Mouse (Mus musculus) hindbrain, embryonic 13.5 days (tissue): ENCODE results near the gene Ptpn22. TPM values are rescaled to one million over a fixed set of nuclear protein-coding genes. Genes with fewer than 3 reads are reported as not detected.
"Not testable (repeated sequence)": the region's sequence is repeated elsewhere in the genome, so short reads cannot be mapped to it uniquely, and the experiment has no call there.

Experiments used
- ATAC-seq: fragments of 200-750 bp; cut with Nextera tagmentation; 2 replicates; pipeline ENCODE4 v1.8.0; 2017; ENCODE audit warnings: moderate TSS enrichment; ENCODE audit not compliant: low FRiP score
- H3K27ac ChIP-seq: fragments of 300-500 bp; sonication (generic); 2 replicates; pipeline ENCODE4 v1.5.1; 2015; ENCODE audit warnings: inconsistent platforms, mild to moderate bottlenecking, moderate library complexity
- H3K27me3 ChIP-seq: fragments of 300-500 bp; sonication (generic); 2 replicates; pipeline ENCODE4 v1.6.1; 2015; ENCODE audit warnings: mild to moderate bottlenecking, inconsistent platforms
- H3K36me3 ChIP-seq: fragments of 300-500 bp; sonication (generic); 2 replicates; pipeline ENCODE4 v1.6.1; 2015; ENCODE audit warnings: mild to moderate bottlenecking, inconsistent platforms
- H3K4me1 ChIP-seq: fragments of 300-500 bp; sonication (generic); replicated peaks from 2 replicates; pipeline ENCODE4 v1.6.1; 2015; ENCODE audit warnings: inconsistent platforms
- H3K4me2 ChIP-seq: fragments of 300-500 bp; sonication (generic); 2 replicates; pipeline ENCODE4 v1.6.1; 2015; ENCODE audit warnings: inconsistent platforms, mild to moderate bottlenecking, moderate library complexity
- H3K4me3 ChIP-seq: fragments of 300-500 bp; sonication (generic); 2 replicates; pipeline ENCODE4 v1.5.1; 2015; ENCODE audit warnings: mild to moderate bottlenecking, inconsistent platforms
- H3K9ac ChIP-seq: fragments of 300-500 bp; sonication (generic); 2 replicates; pipeline ENCODE4 v1.6.1; 2015; ENCODE audit warnings: mild to moderate bottlenecking, inconsistent platforms
- H3K9me3 ChIP-seq: fragments of 300-500 bp; sonication (generic); 2 replicates; pipeline ENCODE4 v1.6.1; 2016; ENCODE audit warnings: inconsistent platforms
- WGBS: fragments of 180-500 bp; shearing (Covaris S2); methylation state at CpG from one replicate; pipeline ENCODE4 v1.1.7; 2015; 5-methylcytosine and 5-hydroxymethylcytosine counted together
- polyA plus RNA-seq: library from polyadenylated mRNA; unstranded; fragments of >200 nt; fragmentation: Nextera tagmentation; extraction: Ambion mirVana; gene quantifications from 2 replicates; pipeline ENCODE4 v1.2.1, GENCODE M21; 2015

Gene Ptpn22
- polyA plus RNA-seq, 1 experiment from 2014 or later: 0.38 TPM

DNA sequence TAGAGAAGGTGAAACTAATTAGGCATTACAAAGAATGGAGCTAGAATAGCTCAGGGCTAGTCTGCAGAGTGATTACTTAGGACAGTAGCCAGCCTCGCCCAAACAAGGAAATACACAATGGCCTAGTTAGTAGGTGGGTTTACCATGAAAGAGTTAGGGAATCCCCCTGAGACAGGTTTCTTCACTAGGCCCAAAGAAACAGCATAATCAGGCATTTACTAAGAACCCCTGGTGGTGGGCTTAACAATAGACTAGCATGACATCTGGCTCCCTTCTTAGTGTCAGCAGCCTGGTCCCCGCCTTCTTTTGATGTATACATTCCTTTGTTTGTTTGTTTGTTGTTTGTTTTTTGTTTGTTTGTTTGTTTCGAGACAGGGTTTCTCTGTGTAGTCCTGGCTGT is 19.4 kb upstream of the Ptpn22 start:
- not testable (repeated sequence) for ATAC-seq

DNA sequence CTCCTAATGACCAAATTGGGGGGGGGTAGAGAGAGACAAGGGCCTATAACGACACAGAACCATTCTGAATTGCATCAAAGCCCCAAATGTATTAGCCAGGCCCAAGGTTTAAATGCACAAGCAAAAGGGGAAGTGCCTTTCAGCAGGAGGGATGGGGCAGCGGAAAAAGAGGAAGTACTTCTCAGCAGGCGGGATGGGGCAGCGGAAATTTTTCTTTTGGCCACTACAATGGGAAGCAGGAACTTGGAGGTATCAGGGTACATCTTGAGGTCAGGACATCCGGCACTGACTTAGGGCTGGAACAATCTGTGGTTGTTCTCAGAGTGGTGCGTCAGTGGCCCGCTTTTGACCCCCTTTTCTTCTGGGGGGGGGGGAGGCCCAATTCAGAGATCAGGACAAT is 18.6 kb upstream of the Ptpn22 start:
- H3K27me3 ChIP-seq, H3K9me3 ChIP-seq, ATAC-seq, H3K27ac ChIP-seq, H3K9ac ChIP-seq, H3K4me3 ChIP-seq, H3K4me2 ChIP-seq, H3K4me1 ChIP-seq, H3K36me3 ChIP-seq: not testable (repeated sequence)
- 93% methylated on average over 7 of the region's 7 CpGs for WGBS

More for the DNA sequence above, 19.4 kb upstream of the Ptpn22 start:
- H3K9me3 ChIP-seq, H3K4me3 ChIP-seq, H3K4me2 ChIP-seq, H3K27ac ChIP-seq, H3K27me3 ChIP-seq, H3K36me3 ChIP-seq, H3K4me1 ChIP-seq, H3K9ac ChIP-seq: not testable (repeated sequence)
- WGBS: 78% methylated on average over 3 of the region's 3 CpGs

DNA sequence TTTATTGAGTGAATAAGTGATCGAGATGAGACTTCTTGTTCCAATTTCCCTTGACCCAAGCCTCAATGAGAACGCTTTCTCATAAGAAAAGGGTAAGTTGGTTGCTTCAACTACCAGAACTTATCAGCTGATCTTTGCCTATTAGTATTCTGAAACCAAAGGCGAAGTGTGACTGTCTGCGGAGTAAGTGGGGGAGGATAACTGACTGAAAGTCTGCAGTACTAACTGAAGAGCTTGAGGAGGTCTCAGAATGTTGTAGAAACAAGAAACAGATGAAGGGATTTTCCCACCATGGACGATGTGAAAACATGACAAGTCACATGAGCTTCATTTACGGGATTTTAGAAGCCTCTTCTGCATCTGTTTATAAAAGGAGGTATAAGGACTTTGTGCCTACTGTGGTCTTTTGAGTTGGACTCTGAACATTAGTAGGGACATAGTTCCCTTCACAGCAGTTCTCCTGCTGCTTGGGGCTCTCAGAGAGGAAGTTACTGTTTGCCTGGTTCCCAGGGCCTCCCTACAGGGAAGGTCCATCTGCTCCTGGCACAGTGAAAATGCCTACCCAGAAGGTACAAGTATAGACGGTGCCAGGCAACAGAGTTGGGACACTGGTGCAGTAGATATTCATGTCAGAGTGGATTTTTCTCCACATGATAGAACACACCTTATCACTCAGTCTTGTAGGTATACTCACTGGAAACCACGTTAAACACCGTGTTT is 8.8 kb upstream of the Ptpn22 start:
- WGBS: 86% methylated on average over 9 of the region's 9 CpGs

GRCm38 (mm10) chr3:103851481-103851880 is 8.1 kb upstream of the Ptpn22 start:
- H3K9ac ChIP-seq: no peak overlapping the region
- 93% methylated on average over 6 of the region's 6 CpGs for WGBS
- no peak overlapping the region for H3K4me3 ChIP-seq
- no peaks in the 10 kb centered on the region for H3K4me1 ChIP-seq
- no peaks in the 10 kb centered on the region for H3K27me3 ChIP-seq
- no peaks in the 10 kb centered on the region for H3K9me3 ChIP-seq
- H3K36me3 ChIP-seq: no peaks in the 10 kb centered on the region
- ATAC-seq: no peak
- no peak overlapping the region for H3K27ac ChIP-seq
- no peak overlapping the region for H3K4me2 ChIP-seq

More for the DNA sequence above, 8.8 kb upstream of the Ptpn22 start:
- Histone ChIP-seq H3K36me3 (no peaks in the 10 kb centered on the region), H3K27me3 (no peaks in the 10 kb centered on the region), H3K4me2 (no peak overlapping the region), H3K4me1 (no peaks in the 10 kb centered on the region), H3K4me3 (no peak overlapping the region), H3K9me3 (no peaks in the 10 kb centered on the region), H3K9ac (no peak overlapping the region), H3K27ac (no peak overlapping the region)
- no peak for ATAC-seq

- no peak for ATAC-seq
Measured at GRCm38 (mm10) chr3:103851882-103852281, 7.7 kb upstream of the Ptpn22 start.

GRCm38 (mm10) chr3:103852565-103853299 is 6.9 kb upstream of the Ptpn22 start:
- 68% methylated on average over 3 of the region's 3 CpGs for WGBS
- H3K36me3 ChIP-seq: no peaks in the 10 kb centered on the region
- ATAC-seq: no peak
- no peak overlapping the region for H3K9ac ChIP-seq
- H3K4me2 ChIP-seq: no peak overlapping the region
- H3K4me3 ChIP-seq: no peak overlapping the region
- no peaks in the 10 kb centered on the region for H3K4me1 ChIP-seq
- H3K27me3 ChIP-seq: no peaks in the 10 kb centered on the region
- H3K9me3 ChIP-seq: no peaks in the 10 kb centered on the region
- no peak overlapping the region for H3K27ac ChIP-seq

More at GRCm38 (mm10) chr3:103851882-103852281, 7.7 kb upstream of the Ptpn22 start:
- no peak overlapping the region for H3K4me2 ChIP-seq
- no peaks in the 10 kb centered on the region for H3K4me1 ChIP-seq
- no peak overlapping the region for H3K4me3 ChIP-seq
- WGBS: 93% methylated on average over 8 of the region's 8 CpGs
- H3K9me3 ChIP-seq: no peaks in the 10 kb centered on the region
- no peaks in the 10 kb centered on the region for H3K27me3 ChIP-seq
- H3K27ac ChIP-seq: no peak overlapping the region
- H3K9ac ChIP-seq: no peak overlapping the region
- H3K36me3 ChIP-seq: no peaks in the 10 kb centered on the region

DNA sequence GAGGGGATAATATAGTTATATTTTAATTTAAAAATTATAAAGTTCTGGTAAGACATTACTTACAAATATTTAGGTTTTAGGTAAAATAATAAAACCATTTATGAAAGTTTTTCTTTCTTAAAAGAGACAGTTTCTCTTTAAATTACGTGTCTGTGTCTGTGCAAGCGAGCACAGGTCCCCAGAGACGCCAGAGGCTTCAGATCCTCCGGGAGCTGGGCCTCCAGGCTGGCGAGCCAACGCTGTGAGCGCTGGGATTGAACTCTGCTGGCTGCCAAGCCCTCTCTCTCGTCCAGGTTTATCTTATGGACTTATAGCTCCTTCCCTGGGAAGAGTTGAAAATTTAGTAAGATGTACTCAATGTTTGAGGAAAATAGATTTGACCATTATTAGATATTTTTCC is 5.8 kb upstream of the Ptpn22 start:
- Histone ChIP-seq H3K4me3 (no peak overlapping the region), H3K4me2 (no peak overlapping the region), H3K9me3 (no peaks in the 10 kb centered on the region), H3K9ac (no peak overlapping the region), H3K36me3 (no peaks in the 10 kb centered on the region), H3K27me3 (no peaks in the 10 kb centered on the region), H3K4me1 (no peaks in the 10 kb centered on the region), H3K27ac (no peak overlapping the region)
- no peak for ATAC-seq
- 65% methylated on average over 8 of the region's 8 CpGs for WGBS

GRCm38 (mm10) chr3:103857036-103857805 is 2.4 kb upstream of the Ptpn22 start:
- ATAC-seq: no peak
- Histone ChIP-seq H3K4me1 (no peaks in the 10 kb centered on the region), H3K4me2 (no peak overlapping the region), H3K9me3 (no peaks in the 10 kb centered on the region), H3K36me3 (no peaks in the 10 kb centered on the region), H3K4me3 (no peak overlapping the region), H3K27ac (no peak overlapping the region), H3K27me3 (no peaks in the 10 kb centered on the region), H3K9ac (no peak overlapping the region)
- 94% methylated on average over 7 of the region's 7 CpGs for WGBS

DNA sequence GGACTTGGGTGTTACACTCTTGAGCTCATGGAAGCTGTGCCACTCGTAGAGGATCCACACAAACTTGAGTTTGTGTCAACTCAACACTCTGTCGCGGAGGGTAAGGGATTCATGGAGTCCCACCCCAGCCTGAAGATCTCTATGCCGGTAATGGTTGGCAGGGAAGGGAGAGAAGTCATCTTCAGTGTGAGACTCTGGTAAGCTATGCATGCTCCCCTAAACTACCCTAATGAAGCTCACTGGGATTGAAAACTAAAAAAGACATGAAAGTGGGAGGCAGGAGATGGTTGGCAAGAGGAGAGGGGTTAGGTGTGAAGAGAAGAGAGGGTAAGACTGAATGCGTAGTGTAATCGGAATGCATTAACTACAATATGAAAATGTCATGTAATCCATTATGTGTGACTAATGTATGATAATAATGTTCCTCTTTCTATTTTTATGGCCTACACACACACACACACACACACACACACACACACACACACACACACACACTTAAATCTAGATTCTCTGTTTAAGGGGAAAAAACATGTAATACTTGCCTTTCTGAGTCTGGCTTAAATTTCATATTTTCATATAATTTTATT is 1.5 kb upstream of the Ptpn22 start:
- WGBS: 93% methylated on average over 6 of the region's 6 CpGs
- Histone ChIP-seq H3K4me2 (no peak overlapping the region), H3K9ac (no peak overlapping the region), H3K27ac (no peak overlapping the region), H3K4me3 (no peak overlapping the region), H3K36me3 (no peaks in the 10 kb centered on the region), H3K9me3 (no peaks in the 10 kb centered on the region), H3K27me3 (no peaks in the 10 kb centered on the region), H3K4me1 (no peaks in the 10 kb centered on the region)
- no peak for ATAC-seq

DNA sequence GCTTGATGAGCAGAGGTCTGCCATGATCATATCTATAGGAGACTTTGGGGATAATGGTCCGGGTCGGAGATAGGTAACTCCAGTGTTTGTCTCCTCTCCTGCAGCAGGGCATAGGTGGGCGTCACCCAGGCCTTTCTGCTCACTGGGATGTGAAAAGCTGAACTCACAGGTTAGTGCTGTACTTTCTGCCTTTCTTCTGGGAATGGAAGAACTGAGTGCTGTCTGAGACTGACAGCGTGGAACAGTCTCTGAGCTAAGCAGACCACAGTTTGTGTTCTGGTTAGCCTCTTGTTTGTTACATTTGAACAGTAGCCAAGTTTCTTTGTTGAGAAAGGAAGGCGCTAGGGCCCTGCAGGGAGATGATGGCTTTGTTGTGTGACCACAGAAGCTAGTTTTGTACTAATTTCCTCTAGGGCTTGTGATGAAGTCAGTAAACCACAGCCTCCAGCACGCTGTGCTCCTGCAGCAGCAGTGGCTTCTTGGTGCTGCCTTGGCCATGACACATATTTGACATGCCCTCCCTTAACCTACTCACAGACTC is 326 bp downstream of the Ptpn22 start:
- H3K4me3 ChIP-seq: no peak overlapping the region
- no peak overlapping the region for H3K9ac ChIP-seq
- H3K36me3 ChIP-seq: no peaks in the 10 kb centered on the region
- H3K27me3 ChIP-seq: no peaks in the 10 kb centered on the region
- no peaks in the 10 kb centered on the region for H3K4me1 ChIP-seq
- no peak overlapping the region for H3K27ac ChIP-seq
- WGBS: 74% methylated on average over 6 of the region's 6 CpGs
- no peaks in the 10 kb centered on the region for H3K9me3 ChIP-seq
- no peak overlapping the region for H3K4me2 ChIP-seq
- ATAC-seq: no peak

DNA sequence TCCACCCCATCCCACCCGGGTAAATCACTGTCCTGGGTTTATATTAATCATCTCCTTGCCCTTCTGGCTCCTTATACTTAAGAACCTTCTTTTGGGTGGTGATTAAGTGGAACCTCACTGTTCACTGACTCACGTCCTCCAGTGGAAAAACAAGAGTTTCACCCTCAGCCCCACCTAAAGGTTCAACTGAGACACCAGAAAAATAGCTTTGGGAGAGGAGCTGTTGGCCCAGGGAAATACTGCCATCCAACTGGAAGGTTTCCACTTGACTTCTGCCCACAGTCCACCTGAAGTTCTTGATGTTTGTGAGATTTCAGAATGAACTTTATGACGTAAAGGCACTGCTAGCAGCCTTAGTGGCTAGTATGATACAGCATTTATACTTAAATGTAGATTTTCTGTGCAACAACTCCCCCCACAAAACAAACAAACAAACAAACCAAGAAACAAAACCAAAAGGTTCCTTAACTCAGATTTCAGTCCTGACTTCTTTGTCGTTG is 3.2 kb downstream of the Ptpn22 start:
- no peak for ATAC-seq
- Histone ChIP-seq H3K4me1 (no peaks in the 10 kb centered on the region), H3K27ac (no peak overlapping the region), H3K9me3 (no peaks in the 10 kb centered on the region), H3K36me3 (no peaks in the 10 kb centered on the region), H3K4me2 (no peak overlapping the region), H3K4me3 (no peak overlapping the region), H3K27me3 (no peaks in the 10 kb centered on the region), H3K9ac (no peak overlapping the region)
- WGBS: 89% methylated on average over 4 of the region's 4 CpGs

- Histone ChIP-seq H3K4me1 (no peaks in the 10 kb centered on the region), H3K4me2 (no peak overlapping the region), H3K27me3 (no peaks in the 10 kb centered on the region), H3K4me3 (no peak overlapping the region), H3K27ac (no peak overlapping the region), H3K9me3 (no peaks in the 10 kb centered on the region), H3K36me3 (no peaks in the 10 kb centered on the region), H3K9ac (no peak overlapping the region)
- ATAC-seq: no peak
- 90% methylated on average over 6 of the region's 6 CpGs for WGBS
Measured at GRCm38 (mm10) chr3:103864200-103864599, 4.6 kb downstream of the Ptpn22 start.
